Mouse (Mus musculus): ENCODE measurements around the gene Ttll11. TPM values are rescaled to one million over a fixed set of nuclear protein-coding genes. Genes with fewer than 3 reads are reported as not detected.

Gene Ttll11
- total RNA-seq, 2 experiments from 2014 or later: 14.5 to 15.2 TPM

DNA sequence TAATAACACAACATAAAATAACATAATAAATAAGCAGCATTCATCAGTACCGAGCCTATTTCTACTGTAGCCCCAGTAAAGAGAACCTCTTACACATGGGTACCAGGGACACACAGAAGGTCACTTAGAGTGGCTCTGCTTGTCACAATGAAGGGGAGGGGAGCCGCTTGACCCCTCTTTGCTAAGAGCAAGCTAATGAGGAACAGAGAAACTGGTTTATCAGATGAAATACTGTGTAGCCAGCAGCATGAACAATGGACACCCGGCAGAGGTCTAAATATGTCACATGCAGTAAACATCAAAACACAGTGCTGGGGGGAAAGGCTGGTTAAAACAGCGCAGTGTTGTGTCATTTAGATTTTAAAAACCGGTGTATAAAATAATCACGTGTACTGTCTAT, 121.4 kb downstream of the Ttll11 start:
- no peak for DNase-seq (ENCODE audit: low spot score in 2 of 2)

DNA sequence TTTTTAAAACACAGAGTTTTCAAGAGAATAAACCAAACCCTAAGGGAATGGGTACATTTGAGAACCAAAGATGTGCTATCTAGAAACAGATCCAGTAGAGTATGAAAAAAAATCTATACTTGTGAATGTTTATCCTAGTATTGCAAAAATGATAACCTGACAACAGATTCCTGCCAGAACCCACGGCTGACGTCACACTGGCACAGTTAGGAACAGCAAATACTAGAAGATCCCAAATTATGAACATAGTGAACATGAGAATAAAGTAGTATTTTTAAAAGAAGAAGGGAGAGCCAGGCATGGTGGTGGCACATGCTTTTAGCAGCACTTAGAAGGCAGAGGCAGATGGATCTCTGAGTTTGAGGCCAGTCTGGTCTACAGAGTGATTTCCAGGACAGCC, 122.8 kb downstream of the Ttll11 start:
- DNase-seq (ENCODE audit: low spot score in 2 of 2): no peak

DNA sequence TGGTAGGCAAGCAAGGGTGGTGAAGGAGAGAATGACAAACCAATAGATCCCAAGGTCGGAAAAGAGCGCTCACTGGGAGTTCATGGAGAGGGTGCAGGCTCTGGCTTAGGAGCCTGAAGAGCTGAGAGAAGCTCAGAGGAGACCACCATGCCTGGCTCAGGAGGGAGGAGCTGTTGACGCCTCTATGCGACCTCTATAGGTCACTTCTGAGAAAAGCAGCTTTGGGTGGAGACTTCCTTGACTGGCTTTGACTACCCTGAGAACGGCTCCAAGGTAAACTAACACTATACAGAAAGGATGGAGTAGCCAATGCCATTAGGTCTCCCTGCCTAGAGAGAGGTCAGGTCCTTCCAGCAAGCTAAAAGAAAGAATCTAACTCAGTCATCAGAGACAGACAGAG, 124.8 kb downstream of the Ttll11 start:
- DNase-seq (ENCODE audit: low spot score in 2 of 2): no peak

DNA sequence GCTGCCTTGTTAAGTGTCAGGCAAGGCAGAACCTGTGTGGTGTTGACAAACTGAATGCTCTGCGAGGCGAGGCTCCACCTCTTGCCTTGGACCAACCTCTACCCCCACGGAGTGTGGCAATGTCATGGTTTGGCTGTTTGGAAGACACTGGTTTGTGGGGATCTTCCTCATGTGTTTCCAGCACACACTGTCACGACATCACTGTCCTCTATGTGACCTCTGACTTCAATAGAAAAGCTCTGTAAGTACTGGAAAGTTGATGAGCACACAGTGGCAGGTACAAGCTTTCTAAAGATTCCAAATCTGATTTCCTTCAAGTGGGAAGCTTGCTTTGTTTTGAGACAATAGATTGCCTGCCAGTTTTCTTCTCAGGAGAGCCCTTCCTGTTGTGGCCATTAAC, 126.7 kb downstream of the Ttll11 start:
- no peak for DNase-seq (ENCODE audit: low spot score in 2 of 2)

DNA sequence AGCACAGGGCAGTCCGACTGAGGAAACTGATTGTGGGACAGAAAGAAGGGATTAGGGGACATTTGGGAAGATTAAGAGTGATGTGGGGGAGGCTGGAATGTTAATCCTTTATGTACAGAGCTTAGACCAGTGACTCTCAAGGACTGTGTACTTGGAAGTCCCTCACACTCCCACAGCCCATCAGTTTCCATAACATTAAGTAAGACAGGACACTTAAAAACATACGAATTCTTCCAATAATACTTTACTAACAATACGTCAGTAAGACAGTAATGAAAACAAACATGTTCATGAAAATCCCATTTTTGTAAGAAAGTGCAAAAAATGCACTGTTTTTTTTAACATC, 127.6 kb downstream of the Ttll11 start:
- DNase-seq (ENCODE audit: low spot score in 2 of 2): no peak

DNA sequence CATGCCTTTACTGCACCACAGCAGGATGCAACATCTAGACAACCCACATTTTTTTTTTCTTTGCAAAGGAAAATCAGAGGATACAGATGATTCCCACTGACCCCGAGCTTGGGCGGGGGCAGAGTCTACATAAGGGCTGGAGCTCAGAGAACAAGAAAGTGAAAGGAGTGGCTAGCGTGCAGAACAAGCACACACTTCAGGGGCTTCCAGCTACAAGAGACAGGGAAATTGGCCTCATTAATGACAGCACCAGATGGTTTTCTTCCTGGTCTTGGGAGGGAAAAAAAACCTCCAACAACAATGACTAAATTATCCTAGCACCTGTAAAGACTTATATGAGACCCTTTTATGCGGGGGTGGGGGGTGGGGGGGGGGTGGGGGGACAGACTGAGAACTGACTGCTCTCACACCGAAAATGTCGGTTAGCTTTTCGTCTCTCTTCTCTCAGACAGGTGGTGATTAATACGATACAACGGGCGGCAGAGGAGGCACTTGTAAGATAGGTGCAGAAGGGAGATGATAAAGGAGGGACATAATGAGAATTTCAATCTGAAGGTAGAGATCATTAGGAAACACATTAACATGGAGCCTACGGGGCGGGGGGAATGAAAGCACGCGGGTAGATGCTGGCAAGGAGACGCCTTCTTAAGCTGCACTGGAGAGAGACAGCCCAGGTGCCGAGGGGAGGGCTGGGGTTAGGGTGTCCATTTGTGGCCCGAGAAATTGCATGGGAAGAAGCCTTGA, 128.1 kb downstream of the Ttll11 start:
- no peak for DNase-seq (ENCODE audit: low spot score in 2 of 2)

DNA sequence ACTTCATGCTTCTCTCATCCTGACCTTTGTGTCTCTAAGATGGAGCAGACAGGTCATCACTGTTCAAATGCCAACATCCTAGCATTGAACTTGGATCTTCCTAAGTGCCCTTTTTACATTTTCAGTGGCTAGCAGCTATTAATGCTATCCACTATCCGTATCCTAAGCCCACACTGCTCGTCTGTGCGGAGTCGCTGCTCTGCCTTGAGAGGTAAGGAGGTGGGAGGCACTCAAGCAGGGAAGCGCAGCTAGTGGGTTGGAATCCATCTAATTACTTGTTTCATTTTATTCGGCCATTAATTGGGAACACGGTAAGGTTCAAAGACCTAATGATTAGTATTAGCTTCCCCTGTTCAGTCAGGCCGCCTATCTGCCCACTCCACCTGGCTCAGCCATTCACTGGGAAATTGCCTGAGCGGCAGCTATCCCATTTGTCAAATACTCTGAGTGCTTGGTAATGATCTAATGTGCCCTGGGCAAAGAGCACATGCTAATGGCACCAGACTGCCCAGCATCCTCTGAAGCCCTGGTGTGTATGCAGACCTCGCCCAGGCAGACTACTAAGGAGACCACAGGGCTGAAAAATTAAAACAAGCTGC, 130.0 kb downstream of the Ttll11 start:
- DNase-seq (ENCODE audit: low spot score in 2 of 2): no peak

DNA sequence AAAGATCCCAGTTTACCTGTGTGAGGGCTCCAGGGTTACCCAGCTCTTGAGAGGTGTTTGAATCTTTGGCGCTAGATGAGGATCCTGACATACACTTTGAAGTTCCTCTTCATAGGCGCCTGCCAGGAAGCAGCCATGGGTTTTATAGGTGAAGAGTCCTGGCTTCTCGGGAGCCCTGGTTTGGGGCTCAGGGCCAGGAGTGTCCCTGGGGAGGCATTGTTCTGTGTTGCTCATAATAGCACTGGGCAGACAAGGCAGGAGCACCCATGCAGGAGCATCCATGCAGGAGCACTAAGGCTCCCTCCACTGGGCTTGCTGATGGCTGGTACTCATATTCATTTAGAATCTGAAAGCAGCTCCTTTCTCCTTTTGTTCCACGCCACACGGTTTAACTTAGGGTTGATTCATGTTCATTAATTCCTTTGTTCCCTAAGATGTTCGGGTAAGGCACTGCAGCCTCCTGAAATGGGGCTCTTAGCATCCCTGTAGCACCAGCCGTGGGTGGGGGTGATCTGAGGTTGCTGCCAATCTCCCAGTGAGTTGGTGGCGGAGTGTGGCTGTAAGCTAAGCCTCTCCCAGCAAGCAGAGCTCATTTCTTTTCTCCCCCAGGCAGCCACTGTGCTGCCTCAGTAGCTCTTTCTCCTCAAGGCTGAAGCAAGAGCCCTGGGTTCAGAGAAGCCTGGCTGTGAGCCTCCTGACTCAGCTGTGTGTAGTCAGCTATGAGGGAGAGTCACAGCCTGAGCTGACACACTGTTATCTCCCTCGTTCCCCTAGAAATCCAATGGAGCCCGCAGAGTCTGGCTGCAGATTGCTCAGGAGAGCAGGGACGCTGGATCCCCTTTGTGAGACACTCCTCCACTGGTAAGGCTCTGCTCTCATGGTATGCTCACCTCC, 133.9 kb downstream of the Ttll11 start:
- peak; percentile 40 to 41 for DNase-seq (ENCODE audit: low spot score in 2 of 2)

DNA sequence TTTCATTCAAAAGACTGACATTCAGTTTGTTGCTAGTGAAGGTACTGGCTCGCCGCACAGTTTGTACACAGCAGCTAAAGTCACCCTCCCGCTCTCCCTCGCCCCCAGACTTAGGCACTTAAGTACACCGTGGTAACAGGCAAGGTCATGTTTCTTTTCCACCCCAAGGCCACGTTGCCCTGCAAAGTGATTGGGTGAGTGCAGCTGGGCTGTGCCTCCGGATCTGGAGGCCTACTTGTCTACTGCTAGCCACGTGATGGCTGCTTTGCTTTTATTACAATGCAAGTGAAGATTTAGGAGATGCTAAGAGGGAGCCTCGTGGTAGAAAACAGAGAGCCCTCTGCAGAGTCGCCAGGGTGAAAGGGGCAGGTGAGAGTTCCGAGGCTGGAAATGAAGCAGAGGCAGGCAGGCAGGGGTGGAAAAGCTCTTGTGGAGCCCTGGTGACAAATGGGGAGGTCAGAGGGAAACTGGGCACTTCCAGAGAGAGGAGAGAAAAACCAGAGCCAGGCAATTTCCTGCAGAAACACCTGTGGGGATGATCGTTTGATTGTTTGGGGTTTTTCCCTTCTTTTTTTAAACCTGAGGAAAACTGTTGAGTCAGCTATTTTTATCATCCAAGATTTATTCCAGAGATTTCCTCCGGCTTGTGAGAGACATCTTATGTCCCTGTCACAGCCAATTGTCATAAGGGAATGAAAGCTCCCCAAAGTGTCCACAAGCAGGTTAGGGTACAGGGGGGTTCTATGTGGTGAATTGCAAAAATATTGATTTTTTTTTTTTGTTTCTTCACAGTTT, 135.6 kb downstream of the Ttll11 start:
- DNase-seq (ENCODE audit: low spot score in 2 of 2): no peak

DNA sequence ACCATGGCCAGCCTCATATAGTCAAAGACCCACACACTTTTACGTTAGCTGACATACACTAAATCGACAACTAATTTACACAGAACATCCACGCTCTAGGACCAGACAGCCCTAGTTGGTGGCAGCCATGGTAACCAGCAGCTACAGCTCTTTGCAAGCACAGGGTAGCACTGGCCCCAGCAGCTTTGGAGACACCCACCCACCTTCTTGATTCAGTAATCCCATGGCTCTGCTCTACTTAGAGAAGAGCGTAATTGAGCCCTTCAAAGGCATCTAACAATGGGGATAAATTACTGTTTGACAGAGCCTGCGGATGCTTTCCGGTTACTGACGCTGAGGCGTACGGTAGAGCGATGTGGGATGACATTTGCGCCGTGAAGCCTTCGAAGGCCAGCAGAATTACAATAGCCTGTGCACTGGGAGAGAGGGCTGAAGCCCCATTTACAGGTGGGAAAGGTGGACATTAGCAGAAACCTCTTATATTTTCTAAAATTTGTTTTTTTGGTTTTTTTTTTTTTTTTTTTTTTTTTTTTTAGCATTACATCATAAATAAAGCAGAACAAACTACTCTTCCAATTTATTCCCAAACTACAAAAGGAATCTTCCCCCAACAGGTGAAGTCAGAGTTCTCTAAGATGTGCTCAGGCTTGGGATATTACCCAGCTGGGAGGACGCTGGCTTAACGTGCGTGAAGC, 136.8 kb downstream of the Ttll11 start:
- no peak for DNase-seq (ENCODE audit: low spot score in 2 of 2)

DNA sequence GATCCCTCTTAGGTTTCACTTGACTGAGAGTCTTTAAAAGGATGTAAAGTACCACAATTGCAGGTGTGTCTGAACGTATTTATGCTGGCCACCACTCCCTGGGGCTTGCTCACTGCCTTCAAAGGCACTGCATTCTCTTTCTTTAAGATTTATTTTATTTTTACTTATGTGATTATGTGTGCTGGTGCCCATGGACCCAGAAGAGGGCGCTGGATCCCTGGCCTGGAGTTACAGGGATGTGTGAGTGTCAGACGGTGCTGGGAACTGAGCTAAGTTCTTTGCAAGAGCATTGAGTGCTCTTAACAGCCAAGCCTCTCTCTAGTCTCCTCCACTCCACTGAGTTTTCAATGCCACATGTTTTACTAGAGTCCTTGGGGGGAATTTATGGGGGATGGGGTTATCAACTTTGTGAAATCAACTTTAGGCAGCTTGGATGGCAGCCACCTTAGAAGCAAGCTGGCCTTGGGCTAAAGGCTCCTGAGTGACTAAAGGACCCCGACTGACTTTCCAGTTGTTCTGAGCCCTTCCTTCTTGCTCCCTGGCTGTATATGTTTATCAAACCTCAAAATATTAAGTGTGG, 137.8 kb downstream of the Ttll11 start:
- no peak for DNase-seq (ENCODE audit: low spot score in 2 of 2)

DNA sequence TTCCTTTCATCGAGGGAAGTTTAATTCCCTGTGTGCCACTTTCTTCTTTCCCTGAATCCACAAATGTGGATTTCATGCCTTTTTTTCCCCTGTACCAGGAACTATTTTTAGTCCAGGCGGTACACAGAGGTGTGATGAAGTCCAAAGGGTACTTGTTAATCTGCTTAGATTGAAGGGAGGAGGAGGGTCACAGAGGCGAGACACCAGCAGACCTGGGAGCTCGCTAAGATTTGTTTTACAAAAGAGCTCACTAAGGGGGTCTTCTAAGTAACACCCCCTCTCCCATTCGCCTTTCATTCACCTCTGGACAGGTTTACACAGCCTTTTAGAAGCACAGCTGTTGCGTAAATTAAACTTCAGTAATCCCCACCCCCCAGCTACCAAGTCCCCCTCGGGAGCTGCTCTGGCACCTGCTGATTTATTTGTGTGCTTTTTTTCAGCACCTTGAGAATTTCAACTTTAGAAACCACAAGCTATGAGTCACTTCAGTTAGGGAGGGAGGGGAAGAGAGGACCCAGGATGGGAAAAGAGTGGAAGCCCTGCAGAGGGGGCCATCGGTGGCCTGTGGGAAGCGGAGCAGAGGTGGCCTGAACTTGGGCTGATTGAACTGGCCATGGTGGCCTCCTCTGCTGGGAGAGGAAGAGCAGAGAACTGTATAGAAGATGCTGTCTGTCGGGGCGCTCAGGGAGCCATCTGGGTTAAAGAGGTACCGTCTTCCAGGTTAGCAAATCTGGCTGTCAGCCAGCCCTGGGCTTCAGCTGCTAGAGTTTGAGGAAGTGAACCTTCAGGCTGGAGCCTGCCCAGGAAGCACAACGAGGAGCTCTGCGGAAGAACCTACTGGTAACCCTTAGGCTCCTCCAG, 138.5 kb downstream of the Ttll11 start:
- no peak for DNase-seq (ENCODE audit: low spot score in 2 of 2)

DNA sequence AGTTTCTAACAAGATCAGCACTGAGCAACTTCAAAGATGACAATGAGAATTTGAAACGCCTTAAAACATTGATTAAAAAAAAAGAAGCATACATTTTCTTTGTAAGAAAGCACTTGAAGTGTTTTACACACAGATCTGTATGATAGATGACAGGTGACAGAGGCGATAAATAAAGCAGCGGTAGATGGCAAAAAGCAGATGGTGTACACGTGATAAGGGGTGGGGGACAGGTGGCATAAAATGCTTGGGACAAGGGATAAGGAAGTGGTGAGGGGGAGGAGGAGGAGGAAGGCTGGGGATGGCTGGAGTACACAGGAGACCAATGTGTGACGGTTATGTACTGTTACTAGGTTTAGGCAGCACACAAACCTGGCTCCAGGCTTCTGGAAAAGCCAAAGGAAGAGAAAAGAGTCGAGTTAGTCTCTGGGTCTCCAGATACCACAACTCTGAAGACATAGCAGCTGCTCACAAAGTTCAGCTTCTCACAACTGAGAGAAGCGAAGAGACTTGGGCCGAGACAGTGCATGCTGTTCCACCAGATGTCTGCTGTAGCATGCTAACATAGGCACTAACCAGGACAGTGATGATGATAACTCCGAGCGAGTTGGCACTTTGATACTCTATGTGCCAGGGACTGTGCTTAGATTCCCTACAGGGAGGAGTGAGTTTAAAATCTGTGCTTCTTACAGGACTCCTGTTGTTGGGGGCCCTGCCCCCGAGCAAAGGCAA, 140.8 kb downstream of the Ttll11 start:
- no peak for DNase-seq (ENCODE audit: low spot score in 2 of 2)

DNA sequence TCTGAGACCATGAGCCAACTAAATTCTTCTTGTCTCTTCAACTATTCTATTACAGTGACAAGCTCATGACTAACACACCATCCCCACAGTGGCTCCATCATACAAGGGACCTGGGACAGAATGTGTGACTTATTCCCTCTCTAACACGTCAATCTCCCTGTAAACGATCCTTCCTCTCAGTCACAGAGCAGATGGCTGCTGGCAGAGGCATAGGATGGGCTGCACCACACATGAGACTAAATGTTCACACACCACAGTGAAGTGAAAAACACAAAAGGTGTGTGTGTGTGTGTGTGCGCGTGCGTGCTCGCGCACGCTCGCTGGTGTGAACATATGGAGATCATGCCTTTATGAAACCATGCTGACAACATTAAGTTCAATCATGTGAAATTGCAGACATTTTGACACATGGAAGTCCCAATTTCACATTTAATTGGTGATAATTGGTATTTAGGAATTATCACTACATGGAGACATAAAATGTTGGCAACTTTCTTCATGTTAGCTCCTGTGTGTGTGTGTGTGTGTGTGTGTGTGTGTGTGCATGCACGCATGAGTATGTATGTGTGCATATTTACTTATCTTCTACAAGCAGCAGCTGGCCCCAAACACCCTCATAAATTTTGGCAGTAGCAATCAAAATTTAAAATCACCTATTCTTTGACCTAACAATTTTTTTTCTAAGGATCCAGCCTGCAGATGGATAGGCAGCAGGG, 145.4 kb downstream of the Ttll11 start:
- no peak for DNase-seq (ENCODE audit: low spot score in 2 of 2)

DNA sequence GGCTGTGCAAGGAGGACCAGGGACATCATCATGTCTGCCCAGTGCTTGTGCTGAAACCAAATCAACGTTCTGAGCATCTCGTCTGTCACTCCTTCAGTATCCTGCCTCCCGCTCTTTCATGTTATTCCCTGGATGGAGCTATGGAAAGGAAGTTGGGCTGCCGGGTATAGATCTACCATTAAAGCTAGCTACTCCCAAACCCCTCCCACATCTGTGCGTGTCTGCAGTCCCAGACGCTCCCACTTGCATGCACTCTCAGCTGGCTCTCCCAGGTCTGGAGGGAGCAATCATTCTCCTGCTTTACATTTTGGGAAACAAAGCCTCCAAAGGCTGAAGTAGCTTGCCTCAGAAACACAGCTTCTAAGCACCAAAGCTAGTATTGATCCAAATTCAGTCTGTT, 146.2 kb downstream of the Ttll11 start:
- no peak for DNase-seq (ENCODE audit: low spot score in 2 of 2)

DNA sequence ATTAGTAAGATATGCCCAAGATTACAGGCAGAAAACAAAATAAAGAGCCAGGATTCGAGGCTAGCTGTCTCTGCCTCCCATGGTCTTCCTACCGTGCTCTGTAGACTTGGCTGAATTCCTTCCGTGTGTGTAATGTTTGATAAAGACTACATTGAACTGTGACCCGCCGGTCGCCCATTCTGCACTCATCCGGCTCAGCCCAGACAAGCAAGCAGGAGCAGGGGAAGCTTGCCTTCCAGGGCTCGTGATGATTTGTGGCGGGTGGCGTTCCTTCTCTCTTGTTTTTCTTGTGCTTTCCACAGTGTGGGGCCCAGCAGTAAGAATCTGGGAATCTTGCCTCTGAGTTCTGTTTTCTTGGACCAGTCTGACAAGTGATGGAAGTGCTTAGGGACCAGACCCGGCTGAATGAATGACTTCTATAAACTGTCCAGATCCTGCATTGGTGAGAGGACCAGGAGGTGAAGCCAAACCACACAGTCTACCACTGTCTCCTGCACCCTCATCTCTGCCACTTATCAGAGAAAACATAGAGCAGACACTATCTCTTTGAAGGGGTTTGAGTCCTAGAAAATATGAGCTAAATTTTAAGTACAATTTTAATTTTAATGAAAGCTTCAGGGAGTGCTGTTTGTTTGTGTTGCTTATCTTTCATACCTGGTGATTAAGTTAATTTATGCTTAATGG, 146.8 kb downstream of the Ttll11 start:
- no peak for DNase-seq (ENCODE audit: low spot score in 2 of 2)

DNA sequence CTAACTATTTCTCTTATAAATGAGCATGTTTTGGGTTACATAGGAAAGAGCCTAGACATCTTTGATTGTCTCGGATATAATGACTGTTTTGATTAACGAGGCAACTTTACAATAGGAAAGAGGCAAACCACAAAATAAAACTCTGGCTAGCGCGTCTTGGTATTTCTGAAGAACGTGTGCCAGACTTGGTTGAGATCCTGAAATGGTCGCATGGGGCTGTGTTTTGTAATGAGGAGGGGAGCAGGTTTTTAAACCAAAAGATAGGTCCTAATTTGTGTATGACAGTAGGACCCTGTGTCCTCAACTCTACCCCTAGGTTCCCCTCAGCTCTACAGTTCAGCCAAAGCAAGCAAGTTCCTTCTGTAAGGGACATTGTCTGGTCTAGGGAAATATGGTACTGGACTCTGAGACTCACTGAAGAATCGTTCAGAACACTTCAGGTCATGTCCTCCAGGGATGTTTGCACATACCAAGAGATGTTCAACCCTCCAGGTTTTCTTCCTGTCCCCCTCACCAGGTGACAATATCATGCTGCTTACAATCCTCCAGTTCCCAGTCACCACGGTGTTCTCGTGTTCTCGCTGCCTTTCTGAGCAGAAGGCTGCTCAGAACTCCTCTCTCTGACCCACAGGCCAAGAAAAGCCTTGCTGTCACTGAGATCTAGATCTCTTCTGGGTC, 147.7 kb downstream of the Ttll11 start:
- no peak for DNase-seq (ENCODE audit: low spot score in 2 of 2)
